Mouse (Mus musculus) natural killer cell, adult 2 months (primary cell): ENCODE results near the gene 4930595D18Rik.

Source experiments
- DNase-seq, 2 experiments: peaks; one replicate each; pipeline ENCODE4 v3.0.0; 2022; ENCODE audit warnings: low spot score in 2 of 2

4930595D18Rik gene

GRCm38 (mm10) chr12:111184476-111184875 lies at the start of gene 4930595D18Rik:
Gene 4930595D18Rik (minus strand): TSS chr12:111184491.
- DNase-seq: no peak

DNA sequence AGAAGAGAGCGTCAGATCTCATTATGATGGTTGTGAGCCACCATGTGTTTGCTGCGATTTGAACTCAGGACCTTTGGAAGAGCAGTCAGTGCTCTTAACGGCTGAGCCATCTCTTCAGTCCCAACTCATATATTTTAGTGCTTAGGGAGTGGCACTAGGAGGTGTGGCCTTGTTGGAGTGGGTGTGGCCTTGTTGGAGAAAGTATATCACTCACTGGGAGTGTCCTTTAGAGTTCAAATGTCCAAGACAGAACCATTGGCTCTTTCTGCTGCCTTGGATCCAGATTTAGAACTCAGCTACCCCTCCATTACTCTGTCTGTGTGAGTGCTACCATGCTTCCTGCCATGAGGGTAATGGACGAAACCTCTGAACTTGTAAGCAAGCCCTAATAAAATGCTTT lies 49.5 kb upstream of the 4930595D18Rik start:
- DNase-seq: no peak

DNA sequence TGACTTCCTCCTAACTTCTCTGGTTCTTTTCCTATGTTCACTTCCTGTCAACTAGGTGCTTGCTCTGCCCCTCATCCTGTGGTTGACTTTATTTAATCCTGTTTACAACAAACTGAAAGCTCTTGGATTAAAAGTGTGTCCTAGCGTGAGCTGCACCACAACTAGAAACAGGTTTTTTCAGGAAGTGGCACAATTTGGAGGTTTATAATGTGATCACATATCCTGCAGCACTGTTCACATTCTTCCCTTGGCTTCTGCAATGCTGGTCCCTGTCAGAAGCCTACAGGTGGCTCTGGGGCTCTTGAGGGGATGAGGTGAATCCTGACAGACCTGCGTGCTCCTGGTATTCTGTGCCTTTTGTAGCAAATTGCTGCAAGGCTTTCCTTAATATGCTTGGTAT lies 46.5 kb upstream of the 4930595D18Rik start:
- DNase-seq: no peak

GRCm38 (mm10) chr12:111228488-111228887 lies 44.2 kb upstream of the 4930595D18Rik start:
- no peak for DNase-seq

DNA sequence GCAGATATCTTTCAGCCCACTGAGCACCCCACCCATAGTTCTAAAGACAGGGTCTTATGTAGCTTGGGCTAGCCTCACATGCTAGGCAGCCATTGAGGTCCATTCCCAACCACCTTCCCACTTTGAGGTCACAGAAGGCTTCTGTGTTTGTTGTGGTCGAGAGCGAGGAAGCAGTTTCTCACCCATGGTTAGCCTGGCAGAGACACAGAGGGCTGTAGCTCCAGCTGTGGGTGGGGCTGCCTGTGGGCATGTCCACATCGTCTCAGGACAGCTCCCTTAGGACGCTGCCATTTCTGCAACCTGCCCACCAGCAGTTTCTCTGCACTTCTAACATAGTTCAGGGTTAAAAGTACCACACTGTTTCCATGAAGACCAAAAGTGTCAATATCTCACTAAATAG lies 43.1 kb upstream of the 4930595D18Rik start:
- no peak for DNase-seq

DNA sequence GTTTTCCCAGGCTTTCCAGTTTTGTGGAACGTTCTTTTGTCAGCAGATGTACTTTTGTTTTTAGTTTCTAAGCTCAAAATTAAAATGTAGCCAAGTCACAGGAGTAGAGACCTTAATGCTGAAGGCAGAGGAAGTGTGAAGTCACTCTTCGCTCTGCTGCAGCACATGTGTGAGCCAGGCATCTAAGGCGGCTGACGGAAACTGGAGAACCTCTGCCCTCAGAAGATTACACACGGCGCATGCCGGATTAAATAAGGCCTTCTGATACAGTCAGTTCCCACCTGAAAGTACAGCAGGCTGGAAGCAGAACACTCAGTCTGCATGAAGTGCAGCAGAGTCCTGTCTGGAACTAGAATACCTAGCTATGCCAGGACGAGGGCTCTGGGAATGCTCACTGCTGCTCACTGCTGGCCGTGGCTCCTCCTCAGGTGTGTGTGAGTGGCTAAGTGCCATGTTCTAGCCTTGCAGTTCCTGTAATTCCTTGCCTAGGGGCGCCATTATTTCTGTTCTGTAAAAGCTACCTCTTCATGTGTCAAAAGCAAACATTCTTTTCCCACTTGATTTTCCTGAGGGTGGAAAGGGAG lies 41.0 kb upstream of the 4930595D18Rik start:
- DNase-seq: no peak

- DNase-seq: no peak
These were observed 34.6 kb upstream of the 4930595D18Rik start for GRCm38 (mm10) chr12:111218867-111219266.

- no peak for DNase-seq
These were observed 27.4 kb upstream of the 4930595D18Rik start for GRCm38 (mm10) chr12:111211729-111212128.

DNA sequence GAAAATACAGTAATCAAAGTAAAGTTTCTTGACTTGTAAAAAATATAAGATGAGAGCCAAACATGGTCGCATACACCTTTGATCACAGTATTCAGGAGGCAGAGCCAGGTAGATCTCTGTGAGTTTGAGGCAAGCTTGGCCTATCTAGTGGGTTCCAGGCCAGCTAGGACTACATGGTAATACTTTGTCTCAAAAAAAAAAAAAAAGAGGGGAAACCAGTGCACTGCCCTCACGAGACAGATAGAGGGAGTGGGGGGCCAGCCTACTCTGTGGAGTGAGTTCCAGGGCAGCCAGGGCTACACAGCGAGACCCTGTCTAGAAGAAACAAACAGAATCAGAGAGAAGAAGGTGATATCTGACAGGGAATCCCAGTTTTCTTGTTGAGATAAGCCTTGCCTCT lies 23.4 kb upstream of the 4930595D18Rik start:
- DNase-seq: no peak

GRCm38 (mm10) chr12:111203945-111204344 lies 19.7 kb upstream of the 4930595D18Rik start:
- DNase-seq: no peak

DNA sequence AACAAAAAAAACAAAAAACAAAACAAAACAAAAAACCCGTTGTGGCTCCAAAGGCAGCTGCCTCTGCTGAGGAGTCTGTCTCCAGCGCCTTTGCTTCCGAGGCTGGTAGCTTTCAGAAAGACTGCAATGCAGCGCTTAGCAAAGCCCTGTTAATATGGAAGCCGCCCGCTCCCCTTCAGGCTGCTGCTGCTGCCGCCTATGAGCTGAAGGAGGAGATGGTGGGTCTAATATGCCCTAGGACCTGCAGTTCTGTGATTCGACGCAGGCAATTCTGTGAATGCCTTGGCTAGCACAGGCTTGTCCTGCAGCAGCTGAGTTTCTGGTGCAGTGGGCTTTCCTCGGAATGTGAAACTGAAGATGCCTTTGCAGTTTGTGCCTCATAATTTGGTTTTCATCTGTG lies 18.8 kb upstream of the 4930595D18Rik start:
- no peak for DNase-seq

DNA sequence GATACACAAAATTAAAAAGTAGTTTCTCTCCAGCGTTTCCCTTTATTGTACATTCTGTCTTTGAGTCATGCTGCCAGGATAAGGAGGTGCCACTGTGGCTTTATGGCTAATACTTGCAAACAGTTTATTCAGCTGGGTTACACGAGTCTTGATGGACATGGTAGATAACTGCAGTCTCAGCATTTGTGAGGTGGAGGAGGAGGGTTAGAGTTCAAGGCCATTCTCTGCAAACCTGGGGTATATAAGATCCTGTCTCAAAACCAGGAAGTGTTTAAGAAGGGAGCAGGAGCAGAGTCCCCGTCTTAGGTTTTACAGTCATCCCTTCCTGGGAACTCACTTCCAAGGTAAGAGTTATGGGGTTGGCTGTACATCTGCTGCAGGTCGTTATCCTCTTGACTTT lies 12.3 kb upstream of the 4930595D18Rik start:
- no peak for DNase-seq

DNA sequence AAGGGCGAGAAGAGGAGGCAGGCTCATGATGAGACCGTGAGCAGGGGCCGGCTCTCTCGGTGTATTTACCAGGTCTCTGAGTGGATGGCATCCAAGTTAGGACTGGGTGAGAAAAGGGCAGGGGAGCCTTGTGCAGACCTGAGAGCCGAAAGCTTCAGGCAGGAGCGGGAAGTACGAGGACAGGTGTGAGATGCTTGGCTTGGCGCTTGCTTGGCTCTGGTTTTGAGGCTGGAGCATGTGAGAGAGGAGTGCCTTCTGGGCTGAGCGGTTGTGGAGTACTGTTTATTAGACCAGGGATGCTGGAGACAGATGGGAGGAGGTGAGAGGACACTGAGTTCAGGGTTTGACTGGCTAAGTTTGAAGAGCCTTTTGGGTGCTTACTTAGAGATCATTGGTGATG lies 9.0 kb upstream of the 4930595D18Rik start:
- DNase-seq: no peak

- DNase-seq: no peak
These were observed 8.5 kb upstream of the 4930595D18Rik start for GRCm38 (mm10) chr12:111192777-111193176.

DNA sequence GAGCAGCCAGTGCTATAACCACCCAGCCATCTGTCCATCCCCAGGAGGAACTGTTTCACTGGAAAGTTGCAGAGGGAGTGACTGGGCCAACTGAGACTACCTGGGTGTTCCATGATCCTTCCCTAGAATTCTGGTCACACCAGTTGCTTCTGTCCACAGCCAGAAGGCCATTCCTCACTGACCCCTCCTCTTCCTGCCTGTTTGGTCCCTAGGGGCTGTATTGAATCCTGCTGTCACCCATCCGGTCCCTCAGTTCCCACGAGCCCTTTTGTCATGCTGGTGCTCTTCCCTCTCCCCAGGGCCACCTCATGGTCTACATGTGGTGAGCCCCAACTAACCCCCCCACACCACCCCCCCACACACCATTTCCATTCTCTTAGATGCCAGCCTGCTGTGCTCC lies 6.6 kb upstream of the 4930595D18Rik start:
- DNase-seq: no peak

DNA sequence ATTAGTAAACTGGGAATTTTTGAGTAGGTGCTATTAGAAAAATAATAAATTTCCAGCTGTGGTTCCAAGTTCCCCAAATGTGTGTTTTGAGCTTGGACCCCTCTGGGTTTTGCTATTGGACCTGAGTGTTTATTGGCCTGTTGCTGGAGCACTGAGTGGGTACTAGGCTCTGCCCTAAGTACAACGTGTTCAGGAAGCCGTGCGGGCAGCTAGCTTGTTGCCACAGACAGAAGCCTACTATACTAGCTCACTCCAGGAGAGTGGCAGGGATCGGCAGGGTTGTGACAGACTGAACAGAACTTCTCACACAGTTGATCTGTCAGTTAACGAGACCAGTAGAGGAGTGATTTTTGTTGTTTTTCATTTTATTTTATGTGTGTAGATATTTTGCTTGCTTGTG lies 6.1 kb upstream of the 4930595D18Rik start:
- DNase-seq: no peak

DNA sequence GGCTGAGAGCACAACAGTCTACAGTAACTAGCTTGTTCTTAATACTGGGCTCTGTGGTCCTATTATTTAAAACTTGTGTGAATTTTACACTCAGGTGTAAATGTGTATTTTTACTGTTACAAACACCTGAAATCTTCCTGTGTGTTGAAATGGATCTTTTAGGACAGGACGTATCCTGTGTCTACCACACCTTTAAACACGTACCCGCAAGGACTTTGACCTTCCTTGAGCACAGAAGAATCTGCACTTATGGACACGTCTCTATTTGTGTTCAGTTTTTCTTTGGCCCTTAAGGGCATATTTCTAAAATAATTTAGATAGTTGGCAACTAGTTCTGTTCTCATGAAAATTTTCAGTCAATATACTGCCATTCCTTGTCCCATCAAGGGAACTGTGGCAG lies 4.0 kb upstream of the 4930595D18Rik start:
- no peak for DNase-seq

- DNase-seq: no peak
These were observed 2.7 kb upstream of the 4930595D18Rik start for GRCm38 (mm10) chr12:111186986-111187385.

- DNase-seq: peak; percentile 44 to 62
These were observed 1.9 kb downstream of the 4930595D18Rik start for GRCm38 (mm10) chr12:111182378-111182777.

- DNase-seq: peak in 1 of 2 experiments; percentile 35
These were observed 2.4 kb downstream of the 4930595D18Rik start for GRCm38 (mm10) chr12:111181848-111182247.

GRCm38 (mm10) chr12:111178772-111179171 lies 5.5 kb downstream of the 4930595D18Rik start:
- DNase-seq: no peak

- no peak for DNase-seq
These were observed 15.4 kb downstream of the 4930595D18Rik start for GRCm38 (mm10) chr12:111168891-111169290.

- peak in 1 of 2 experiments; percentile 26 for DNase-seq
These were observed 17.5 kb downstream of the 4930595D18Rik start for GRCm38 (mm10) chr12:111166681-111167289.
